Mouse (Mus musculus): ENCODE measurements around the gene Ppard. TPM values are rescaled to one million over a fixed set of nuclear protein-coding genes. Genes with fewer than 3 reads are reported as not detected.
"Not testable (repeated sequence)": the region's sequence is repeated elsewhere in the genome, so short reads cannot be mapped to it uniquely, and the experiment has no call there.

Gene Ppard
- polyA plus RNA-seq, 1 experiment from 2014 or later: 1.5 TPM

DNA sequence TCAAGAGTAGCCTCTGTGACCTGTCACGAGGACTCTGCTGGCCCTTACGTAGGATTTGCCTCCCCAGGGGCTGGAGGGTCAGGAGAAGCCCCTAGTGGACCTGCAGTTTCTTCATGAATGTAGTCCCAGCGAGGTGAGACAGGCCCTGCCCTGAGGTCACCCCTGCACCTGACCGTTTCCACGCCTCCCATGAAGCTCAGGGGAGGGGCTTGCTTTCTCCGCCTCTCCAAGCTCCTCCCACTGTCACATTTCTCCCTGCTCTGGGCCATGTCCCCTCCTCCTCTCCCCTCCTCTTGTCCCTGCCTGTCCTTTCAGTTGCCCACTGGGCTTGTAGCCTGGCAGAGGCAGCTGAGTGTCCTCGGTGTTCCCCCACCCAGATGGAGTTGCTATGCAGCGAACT is 84.6 kb downstream of the Ppard start:
- no peak overlapping the region for H3K4me2 ChIP-seq
- H3K9ac ChIP-seq: no peak overlapping the region
- 71% methylated on average over 8 of the region's 8 CpGs for WGBS
- no peak overlapping the region for H3K27ac ChIP-seq (replicated peaks)
- H3K4me1 ChIP-seq: peaks cover 23% of the 10 kb centered on the region
- no peaks in the 10 kb centered on the region for H3K27me3 ChIP-seq (replicated peaks)
- no peak for ATAC-seq (ENCODE audit: extremely low read depth, insufficient number of reproducible peaks, low FRiP score, low TSS enrichment)
- no peak overlapping the region for H3K4me3 ChIP-seq
- H3K36me3 ChIP-seq: peaks cover 60% of the 10 kb centered on the region
- H3K9me3 ChIP-seq: no peaks in the 10 kb centered on the region

DNA sequence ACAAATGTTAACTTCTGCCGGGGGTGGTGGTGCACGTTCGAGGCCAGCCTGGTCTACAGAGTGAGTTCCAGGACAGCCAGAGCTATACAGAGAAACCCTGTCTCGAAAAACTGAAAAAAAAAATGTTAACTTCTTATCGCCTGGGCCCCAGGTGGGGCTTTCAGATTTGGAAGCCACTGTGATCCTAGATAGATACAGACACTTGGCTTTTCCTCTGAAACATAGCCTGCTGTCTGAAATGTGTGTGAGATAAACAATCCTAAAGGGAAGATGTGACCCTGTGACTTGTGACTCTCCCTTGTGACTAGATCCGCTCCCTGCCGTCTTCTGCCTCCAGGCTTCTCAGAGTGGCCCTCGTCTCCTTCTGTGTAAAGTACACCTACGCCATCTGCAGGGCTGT is 85.2 kb downstream of the Ppard start:
- no peak overlapping the region for H3K4me3 ChIP-seq
- H3K4me1 ChIP-seq: peaks cover 19% of the 10 kb centered on the region
- WGBS: 75% methylated on average over 9 of the region's 9 CpGs
- no peak overlapping the region for H3K9ac ChIP-seq
- no peak for ATAC-seq (ENCODE audit: extremely low read depth, insufficient number of reproducible peaks, low FRiP score, low TSS enrichment)
- H3K27me3 ChIP-seq (replicated peaks): no peaks in the 10 kb centered on the region
- H3K9me3 ChIP-seq: no peaks in the 10 kb centered on the region
- no peak overlapping the region for H3K27ac ChIP-seq (replicated peaks)
- H3K4me2 ChIP-seq: no peak overlapping the region
- peaks cover 67% of the 10 kb centered on the region for H3K36me3 ChIP-seq

DNA sequence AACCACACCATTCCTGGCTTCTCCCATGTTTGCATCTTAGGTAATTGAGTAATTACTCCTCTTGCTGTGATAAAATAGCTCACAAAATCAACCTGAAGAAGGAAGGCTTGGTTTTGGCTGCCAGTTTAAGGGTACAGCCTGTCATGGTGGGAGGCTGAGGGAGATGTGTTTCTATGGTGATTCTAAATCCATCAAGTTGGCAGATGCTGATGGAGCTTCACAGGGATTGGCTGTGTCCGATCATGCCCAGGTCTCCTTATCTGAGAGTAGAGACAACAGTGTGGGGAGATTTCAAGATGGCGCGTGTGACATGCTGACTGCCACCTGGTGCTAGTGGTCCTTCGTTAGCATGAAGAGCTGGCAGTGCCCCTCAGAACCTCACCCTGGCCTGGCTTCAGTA is 89.2 kb downstream of the Ppard start:
- no peaks in the 10 kb centered on the region for H3K27me3 ChIP-seq (replicated peaks)
- 86% methylated on average over 4 of the region's 4 CpGs for WGBS
- H3K36me3 ChIP-seq: peaks cover 89% of the 10 kb centered on the region
- H3K4me1 ChIP-seq: no peaks in the 10 kb centered on the region
- H3K27ac ChIP-seq (replicated peaks): no peak overlapping the region
- H3K9ac ChIP-seq: no peak overlapping the region
- ATAC-seq (ENCODE audit: extremely low read depth, insufficient number of reproducible peaks, low FRiP score, low TSS enrichment): no peak
- H3K9me3 ChIP-seq: no peaks in the 10 kb centered on the region
- H3K4me3 ChIP-seq: no peak overlapping the region
- H3K4me2 ChIP-seq: no peak overlapping the region

DNA sequence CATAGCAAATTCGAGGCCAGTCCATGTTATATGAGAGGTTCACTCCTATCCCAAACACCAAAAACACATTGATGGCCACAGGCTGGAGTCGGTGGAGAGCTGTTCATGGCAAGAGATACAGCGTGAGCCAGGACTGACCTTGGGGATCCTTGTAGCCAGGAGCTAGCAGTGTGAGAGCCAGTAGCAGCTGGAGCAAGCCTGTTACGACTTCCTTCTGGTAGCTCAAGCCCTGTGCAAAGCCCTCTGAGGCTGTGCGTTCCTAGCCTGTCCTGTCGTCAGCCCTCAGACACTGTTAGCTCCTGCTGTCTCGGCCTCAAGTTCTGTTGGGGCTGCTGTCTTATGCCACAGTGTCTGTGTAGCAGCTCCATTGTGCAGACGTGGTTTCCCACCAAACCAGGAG is 91.3 kb downstream of the Ppard start:
- H3K4me1 ChIP-seq: peaks cover 9% of the 10 kb centered on the region
- H3K4me3 ChIP-seq: no peak overlapping the region
- no peaks in the 10 kb centered on the region for H3K27me3 ChIP-seq (replicated peaks)
- 78% methylated on average over 8 of the region's 8 CpGs for WGBS
- H3K36me3 ChIP-seq: peaks cover 68% of the 10 kb centered on the region
- H3K9me3 ChIP-seq: no peaks in the 10 kb centered on the region
- no peak overlapping the region for H3K27ac ChIP-seq (replicated peaks)
- H3K9ac ChIP-seq: no peak overlapping the region
- no peak for ATAC-seq (ENCODE audit: extremely low read depth, insufficient number of reproducible peaks, low FRiP score, low TSS enrichment)
- no peak overlapping the region for H3K4me2 ChIP-seq

DNA sequence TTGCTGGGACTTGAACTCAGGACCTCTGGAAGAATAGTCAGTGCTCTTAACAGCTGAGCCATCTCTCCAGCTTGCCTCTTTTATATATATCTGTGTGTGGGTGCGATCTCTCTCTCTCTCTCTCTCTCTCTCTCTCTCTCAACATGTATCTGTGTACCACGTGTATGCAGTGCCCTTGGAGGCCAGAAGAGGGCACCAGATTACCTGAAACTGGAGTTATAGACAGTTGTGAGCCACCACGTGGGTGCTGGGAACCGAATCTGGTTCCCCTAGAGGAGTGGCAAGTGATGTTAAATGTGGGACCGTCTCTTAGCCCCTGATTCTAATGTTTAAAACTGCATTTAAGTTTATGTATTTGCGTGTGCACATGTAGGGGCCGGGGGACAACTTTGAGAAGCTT is 91.9 kb downstream of the Ppard start:
- not testable (repeated sequence) for H3K9me3 ChIP-seq; H3K27me3 ChIP-seq (replicated peaks); H3K27ac ChIP-seq (replicated peaks); H3K4me2 ChIP-seq; ATAC-seq (ENCODE audit: extremely low read depth, insufficient number of reproducible peaks, low FRiP score, low TSS enrichment); H3K9ac ChIP-seq; H3K4me3 ChIP-seq
- 92% methylated on average over 7 of the region's 7 CpGs for WGBS
- Histone ChIP-seq H3K4me1 (peaks cover 11% of the 10 kb centered on the region), H3K36me3 (peaks cover 67% of the 10 kb centered on the region)

DNA sequence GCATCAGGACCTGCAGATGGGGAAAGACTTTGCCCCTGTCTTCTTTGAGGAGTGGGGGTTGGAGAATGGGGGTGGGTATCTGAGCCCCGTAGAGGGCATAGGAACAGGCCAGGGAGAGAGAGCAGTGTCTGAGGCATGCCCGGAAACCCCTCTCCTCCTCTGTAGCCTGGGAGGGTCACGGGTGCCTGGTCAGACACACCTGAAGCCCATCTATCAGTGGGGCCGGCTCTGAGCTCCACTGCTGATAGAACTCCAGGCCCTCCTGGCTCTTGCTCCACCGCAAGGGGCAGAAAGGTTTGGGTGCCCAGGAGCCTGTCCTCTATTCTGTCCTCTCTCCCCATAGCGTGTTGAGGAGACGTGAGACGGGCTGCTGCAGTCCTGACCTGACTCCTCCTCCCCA is 93.3 kb downstream of the Ppard start:
- ATAC-seq (ENCODE audit: extremely low read depth, insufficient number of reproducible peaks, low FRiP score, low TSS enrichment): no peak
- Histone ChIP-seq H3K4me3 (no peak overlapping the region), H3K9me3 (no peaks in the 10 kb centered on the region), H3K4me2 (no peak overlapping the region), H3K27ac (replicated peaks) (no peak overlapping the region), H3K4me1 (peaks cover 22% of the 10 kb centered on the region), H3K36me3 (peaks cover 69% of the 10 kb centered on the region), H3K27me3 (replicated peaks) (no peaks in the 10 kb centered on the region), H3K9ac (0 out of 2 replicates have a peak overlapping the region, but pooled peaks have one; percentile 28)
- WGBS: 87% methylated on average over 8 of the region's 8 CpGs

DNA sequence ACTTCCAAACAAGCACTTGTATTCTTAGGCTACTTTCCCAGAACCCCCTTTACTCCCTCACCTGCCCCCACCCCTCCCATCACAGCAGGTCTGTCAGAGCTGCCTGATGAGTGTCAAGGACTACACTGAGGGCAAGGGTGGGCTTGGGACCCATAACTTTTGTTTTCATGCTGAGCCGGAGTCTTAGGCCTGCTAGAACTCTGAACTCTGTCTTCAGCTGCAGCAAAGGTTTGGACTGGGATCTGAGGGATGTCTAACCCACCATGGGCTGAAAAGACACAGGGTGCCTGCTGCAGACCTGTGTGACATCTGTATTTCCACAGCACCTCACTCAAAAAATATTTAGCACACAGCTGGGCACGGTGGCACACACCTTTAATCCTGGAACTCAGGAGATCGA is 94.5 kb downstream of the Ppard start:
- no peaks in the 10 kb centered on the region for H3K27me3 ChIP-seq (replicated peaks)
- WGBS: 89% methylated on average over 3 of the region's 3 CpGs

DNA sequence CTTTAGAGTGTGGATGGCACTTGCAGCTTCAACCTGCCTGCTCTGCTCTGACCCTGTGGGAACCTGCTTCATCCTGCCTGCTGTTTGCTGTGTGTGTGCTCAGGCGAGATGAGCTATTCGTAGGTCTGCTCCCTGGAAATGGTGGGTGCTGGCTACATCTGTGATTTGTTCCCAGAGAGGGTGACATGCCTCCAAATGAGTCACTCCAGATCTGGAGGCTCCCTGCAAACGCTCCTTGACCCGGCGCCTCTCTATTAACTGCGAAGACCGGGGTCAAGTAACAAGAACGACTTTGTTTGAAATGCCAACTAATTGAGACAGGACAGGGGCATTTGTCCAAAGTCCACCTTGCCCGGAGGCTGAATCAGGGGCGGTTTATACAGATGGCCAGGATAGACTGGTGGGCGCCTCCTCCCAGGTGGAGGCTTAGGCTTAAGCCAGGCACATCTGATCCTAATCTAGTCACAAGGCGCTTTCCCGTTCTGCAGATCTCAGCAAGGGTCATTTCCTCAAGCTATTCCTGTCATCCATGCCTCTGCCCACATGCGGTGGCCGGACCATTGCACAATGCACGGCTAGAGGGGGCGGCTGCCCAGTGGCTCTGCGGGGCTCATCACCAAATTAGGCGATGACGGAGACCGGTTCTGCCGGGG is 95.3 kb downstream of the Ppard start:
- peak overlapping the region; percentile 91 for H3K4me2 ChIP-seq
- H3K27me3 ChIP-seq (replicated peaks): no peaks in the 10 kb centered on the region
- peak overlapping the region; percentile 94 for H3K27ac ChIP-seq (replicated peaks)
- peak overlapping the region; percentile 95 for H3K4me3 ChIP-seq
- peak; percentile 3; the same call in 1 of the 2 replicates for ATAC-seq (ENCODE audit: extremely low read depth, insufficient number of reproducible peaks, low FRiP score, low TSS enrichment)
- no peaks in the 10 kb centered on the region for H3K9me3 ChIP-seq
- H3K4me1 ChIP-seq: peaks cover 43% of the 10 kb centered on the region
- H3K36me3 ChIP-seq: peaks cover 72% of the 10 kb centered on the region
- WGBS: 12% methylated on average over 22 of the region's 22 CpGs
- H3K9ac ChIP-seq: peak overlapping the region; percentile 81

More for the DNA sequence above, 94.5 kb downstream of the Ppard start:
- Histone ChIP-seq H3K36me3 (peaks cover 72% of the 10 kb centered on the region), H3K9ac (peak overlapping the region; percentile 81; the same call in 1 of the 2 replicates), H3K9me3 (no peaks in the 10 kb centered on the region), H3K4me3 (no peak overlapping the region), H3K27ac (replicated peaks) (no peak overlapping the region), H3K4me2 (no peak overlapping the region), H3K4me1 (peaks cover 34% of the 10 kb centered on the region)
- no peak for ATAC-seq (ENCODE audit: extremely low read depth, insufficient number of reproducible peaks, low FRiP score, low TSS enrichment)

DNA sequence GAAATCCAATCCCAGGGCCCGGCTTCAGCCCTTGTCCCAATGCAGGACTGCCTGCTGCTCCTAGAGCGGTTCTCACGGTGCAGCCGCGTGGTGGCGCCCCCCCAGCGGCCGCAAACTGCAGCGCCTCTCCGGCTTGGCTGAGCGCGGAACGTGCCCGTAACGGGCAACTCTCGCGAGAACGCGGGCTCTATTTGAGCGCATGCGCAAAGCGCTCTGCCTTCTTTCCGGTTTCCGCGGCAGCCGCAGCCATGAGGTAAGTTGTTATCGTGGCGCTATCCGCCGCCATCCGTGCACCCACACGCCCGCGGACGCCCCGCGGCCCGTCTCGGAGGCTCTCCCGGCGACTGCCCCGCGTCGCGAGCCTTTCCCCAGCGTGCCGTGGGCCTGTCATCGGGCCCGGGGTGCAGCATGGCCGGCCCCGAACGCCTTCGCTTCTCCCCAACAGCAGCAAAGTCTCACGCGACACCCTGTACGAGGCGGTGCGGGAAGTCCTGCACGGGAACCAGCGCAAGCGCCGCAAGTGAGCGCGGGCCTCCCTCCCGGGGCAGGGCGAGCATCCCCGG is 95.9 kb downstream of the Ppard start, which contains the start of gene Rpl10a:
Gene Rpl10a, plus strand, starts transcription at position 106 of the 563 bp plus-strand sequence.
- Histone ChIP-seq H3K4me1 (peaks cover 49% of the 10 kb centered on the region), H3K27me3 (replicated peaks) (no peaks in the 10 kb centered on the region), H3K4me3 (peak within 1 kb of the TSS; percentile 95), H3K36me3 (peaks cover 74% of the 10 kb centered on the region), H3K9me3 (no peaks in the 10 kb centered on the region), H3K27ac (replicated peaks) (peak within 1 kb of the TSS; percentile 94), H3K9ac (peak within 1 kb of the TSS; percentile 99), H3K4me2 (peak within 1 kb of the TSS; percentile 91)
- ATAC-seq (ENCODE audit: extremely low read depth, insufficient number of reproducible peaks, low FRiP score, low TSS enrichment): peak; percentile 82
- WGBS: under 1% methylated on average over 67 of the region's 67 CpGs

DNA sequence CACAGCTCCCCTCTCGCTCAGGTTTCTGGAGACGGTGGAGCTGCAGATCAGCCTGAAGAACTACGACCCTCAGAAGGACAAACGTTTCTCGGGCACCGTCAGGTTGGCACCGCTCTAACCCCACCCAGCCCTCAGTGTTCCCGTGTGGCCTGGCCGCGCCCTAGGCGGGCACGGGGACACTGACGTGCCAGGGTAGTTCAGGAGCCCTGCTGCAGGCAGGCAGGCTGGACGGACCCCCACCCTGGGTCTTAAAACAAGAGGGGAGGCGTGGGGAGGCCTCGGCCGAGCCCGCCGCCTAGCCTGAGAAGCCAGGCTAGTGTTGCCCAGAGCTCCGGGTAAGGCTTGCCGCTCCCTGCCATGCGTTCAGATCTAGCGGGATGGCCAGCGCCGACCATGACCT is 96.4 kb downstream of the Ppard start:
- peak overlapping the region; percentile 99 for H3K9ac ChIP-seq
- no peaks in the 10 kb centered on the region for H3K9me3 ChIP-seq
- peak overlapping the region; percentile 94 for H3K27ac ChIP-seq (replicated peaks)
- peak overlapping the region; percentile 95 for H3K4me3 ChIP-seq
- under 1% methylated on average over 25 of the region's 25 CpGs for WGBS
- peak overlapping the region; percentile 91 for H3K4me2 ChIP-seq
- ATAC-seq (ENCODE audit: extremely low read depth, insufficient number of reproducible peaks, low FRiP score, low TSS enrichment): no peak
- no peaks in the 10 kb centered on the region for H3K27me3 ChIP-seq (replicated peaks)
- H3K4me1 ChIP-seq: peaks cover 54% of the 10 kb centered on the region
- H3K36me3 ChIP-seq: peaks cover 72% of the 10 kb centered on the region

DNA sequence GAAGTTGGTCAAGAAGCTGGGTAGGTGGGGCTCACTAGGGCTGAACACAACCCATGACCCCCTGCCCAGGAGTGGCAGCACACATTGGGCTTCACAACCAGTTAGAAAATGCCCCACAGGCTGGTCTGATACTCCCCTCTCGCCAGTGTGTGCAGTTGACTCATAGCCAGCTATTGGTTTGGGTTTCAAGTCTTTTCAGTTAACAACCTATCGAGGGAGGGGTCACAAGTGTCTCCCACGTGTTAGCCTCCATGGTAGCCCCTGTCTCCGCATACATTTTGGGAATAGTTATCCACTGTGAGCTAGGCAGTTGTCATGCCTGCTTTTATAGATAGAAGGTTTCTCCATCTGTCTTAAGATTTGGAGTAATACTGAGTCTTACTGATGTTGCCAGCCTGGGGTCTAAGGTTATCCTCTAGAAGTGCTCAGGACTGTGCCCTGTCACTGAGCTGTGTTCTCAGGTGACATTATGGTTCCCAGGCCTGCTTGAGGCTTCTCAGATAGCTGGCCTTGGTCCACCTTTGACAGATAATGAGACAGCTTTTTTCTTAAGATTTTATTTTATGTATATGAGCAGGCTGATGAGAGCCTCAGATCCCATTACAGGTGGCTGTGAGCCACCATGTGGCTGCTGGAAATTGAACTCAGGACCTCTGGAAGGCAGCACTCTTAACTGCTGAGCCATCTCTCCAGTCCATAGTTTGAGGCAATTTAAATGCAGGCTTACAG is 97.2 kb downstream of the Ppard start:
- Histone ChIP-seq H3K9ac (peak overlapping the region; percentile 99), H3K4me1 (peaks cover 60% of the 10 kb centered on the region), H3K36me3 (peaks cover 71% of the 10 kb centered on the region), H3K27ac (replicated peaks) (peak overlapping the region; percentile 94), H3K4me3 (peak overlapping the region; percentile 95), H3K27me3 (replicated peaks) (no peaks in the 10 kb centered on the region), H3K9me3 (no peaks in the 10 kb centered on the region), H3K4me2 (peak overlapping the region; percentile 91)
- ATAC-seq (ENCODE audit: extremely low read depth, insufficient number of reproducible peaks, low FRiP score, low TSS enrichment): no peak
- 8% methylated on average over 4 of the region's 4 CpGs for WGBS
